Mouse (Mus musculus) stomach, embryonic 15.5 days (tissue): ENCODE results near the gene H2-M10.1. TPM values are rescaled to one million over a fixed set of nuclear protein-coding genes. Genes with fewer than 3 reads are reported as not detected.
A peak's percentile ranks its signal among the peaks of the same experiment; 100 is the strongest.
"Not testable (repeated sequence)": the region's sequence is repeated elsewhere in the genome, so short reads cannot be mapped to it uniquely, and the experiment has no call there.

Experiments used
- ATAC-seq: fragments of 200-750 bp; cut with Nextera tagmentation; 2 replicates; pipeline ENCODE4 v1.8.0; 2017; ENCODE audit warnings: low read depth, moderate number of reproducible peaks, moderate TSS enrichment; ENCODE audit not compliant: insufficient read depth, low FRiP score
- H3K27ac ChIP-seq: fragments of 300-500 bp; sonication (generic); 2 replicates; pipeline ENCODE4 v1.5.1; 2015; ENCODE audit warnings: mild to moderate bottlenecking, inconsistent platforms
- H3K27me3 ChIP-seq: fragments of 300-500 bp; sonication (generic); replicated peaks from 2 replicates; pipeline ENCODE4 v1.6.1; 2015; ENCODE audit warnings: inconsistent platforms
- H3K36me3 ChIP-seq: fragments of 300-500 bp; sonication (generic); 2 replicates; pipeline ENCODE4 v1.6.1; 2015; ENCODE audit warnings: inconsistent platforms
- H3K4me1 ChIP-seq: fragments of 300-500 bp; sonication (generic); 2 replicates; pipeline ENCODE4 v1.6.1; 2015; ENCODE audit warnings: inconsistent platforms
- H3K4me2 ChIP-seq: fragments of 300-500 bp; sonication (generic); 2 replicates; pipeline ENCODE4 v1.6.1; 2015; ENCODE audit warnings: mild to moderate bottlenecking, inconsistent platforms
- H3K4me3 ChIP-seq: fragments of 300-500 bp; sonication (generic); replicated peaks from 2 replicates; pipeline ENCODE4 v1.5.1; 2015; ENCODE audit warnings: inconsistent platforms
- H3K9ac ChIP-seq: fragments of 300-500 bp; sonication (generic); 2 replicates; pipeline ENCODE4 v1.6.1; 2015; ENCODE audit warnings: inconsistent platforms
- H3K9me3 ChIP-seq: fragments of 300-500 bp; sonication (generic); 2 replicates; pipeline ENCODE4 v1.6.1; 2016; ENCODE audit warnings: inconsistent platforms
- WGBS: fragments of 180-500 bp; shearing (Covaris S2); methylation state at CpG from one replicate; pipeline ENCODE4 v1.1.7; 2015; 5-methylcytosine and 5-hydroxymethylcytosine counted together
- polyA plus RNA-seq: library from polyadenylated mRNA; unstranded; fragments of >200 nt; fragmentation: Nextera tagmentation; extraction: Ambion mirVana; gene quantifications from 2 replicates; pipeline ENCODE4 v1.2.1, GENCODE M21; 2015

The H2-M10.1 gene
- not detected in 2 replicates for polyA plus RNA-seq

GRCm38 (mm10) chr17:36326055-36326454, at the start of gene H2-M10.1:
Gene H2-M10.1 (minus strand): TSS chr17:36326155.
- 91% methylated on average over 4 of the region's 4 CpGs for WGBS

GRCm38 (mm10) chr17:36368317-36368716, 42.4 kb upstream of the H2-M10.1 start, which contains the start of gene H2-M10.3:
Gene H2-M10.3 (minus strand): TSS chr17:36368417.
- H3K9ac ChIP-seq, H3K27ac ChIP-seq, H3K9me3 ChIP-seq, H3K4me2 ChIP-seq, H3K4me1 ChIP-seq, ATAC-seq, H3K4me3 ChIP-seq, H3K36me3 ChIP-seq, H3K27me3 ChIP-seq: not testable (repeated sequence)
- WGBS = 92% methylated on average over 2 of the region's 2 CpGs

More at GRCm38 (mm10) chr17:36326055-36326454, at the start of gene H2-M10.1:
- ATAC-seq = no peak
- Histone ChIP-seq H3K27ac (no peak within 1 kb of the TSS), H3K36me3 (no peaks in the 10 kb centered on the region), H3K9me3 (no peaks in the 10 kb centered on the region), H3K4me3 (no peak within 1 kb of the TSS), H3K4me2 (no peak within 1 kb of the TSS), H3K9ac (no peak within 1 kb of the TSS), H3K4me1 (no peaks in the 10 kb centered on the region), H3K27me3 (no peaks in the 10 kb centered on the region)

GRCm38 (mm10) chr17:36362404-36362803, 36.4 kb upstream of the H2-M10.1 start:
- not testable (repeated sequence) for H3K4me1 ChIP-seq, H3K4me2 ChIP-seq, H3K9ac ChIP-seq, H3K36me3 ChIP-seq, H3K4me3 ChIP-seq, H3K9me3 ChIP-seq, H3K27me3 ChIP-seq, H3K27ac ChIP-seq
- ATAC-seq = peak; percentile 60; the same call in 1 of the 2 replicates

DNA sequence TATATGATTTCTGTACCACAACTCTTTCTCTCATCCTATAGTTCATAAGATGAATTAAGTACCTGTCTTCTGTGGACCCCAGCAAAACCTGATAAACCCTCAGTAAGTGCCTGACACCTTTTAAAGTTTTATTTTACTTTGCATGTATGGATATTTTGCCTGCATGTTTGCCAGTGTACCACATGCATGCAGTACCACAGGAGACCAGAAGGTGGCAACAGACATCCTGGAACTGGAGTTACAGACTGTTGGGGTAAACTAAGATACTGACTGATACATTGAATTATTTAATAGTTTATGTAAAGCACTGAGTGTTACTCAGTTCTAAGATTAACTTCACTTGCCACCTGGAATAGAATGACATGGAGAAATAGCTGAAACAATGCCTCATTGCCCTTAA, 31.6 kb upstream of the H2-M10.1 start:
- H3K27me3 ChIP-seq, H3K9me3 ChIP-seq, ATAC-seq, H3K4me2 ChIP-seq, H3K36me3 ChIP-seq, H3K4me1 ChIP-seq, H3K27ac ChIP-seq, H3K9ac ChIP-seq, H3K4me3 ChIP-seq: not testable (repeated sequence)

DNA sequence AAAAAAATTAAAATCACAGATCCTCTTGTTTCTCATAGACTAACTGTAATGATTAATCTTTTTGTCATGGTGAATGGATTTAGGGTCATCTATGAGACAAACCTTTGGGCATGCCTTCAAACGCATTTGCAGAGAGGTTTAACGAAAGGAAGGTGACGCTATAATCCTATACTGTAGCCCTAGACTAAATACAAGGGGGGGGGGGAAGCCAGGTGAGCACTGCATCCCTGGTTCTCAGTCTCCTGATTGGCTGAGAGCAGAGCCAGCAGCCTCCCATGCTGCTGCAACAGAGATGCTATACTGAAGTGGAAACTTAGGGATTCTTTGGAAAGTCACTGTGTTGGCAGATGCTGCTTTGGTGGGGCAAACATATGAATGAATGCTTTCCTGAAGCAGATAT, 29.8 kb upstream of the H2-M10.1 start:
- no peaks in the 10 kb centered on the region for H3K27me3 ChIP-seq
- H3K9ac ChIP-seq = no peak overlapping the region
- H3K36me3 ChIP-seq = no peaks in the 10 kb centered on the region
- no peak overlapping the region for H3K4me3 ChIP-seq
- ATAC-seq = no peak
- no peaks in the 10 kb centered on the region for H3K9me3 ChIP-seq
- WGBS = 35% methylated on average over 3 of the region's 3 CpGs
- no peak overlapping the region for H3K4me2 ChIP-seq
- no peaks in the 10 kb centered on the region for H3K4me1 ChIP-seq
- H3K27ac ChIP-seq = no peak overlapping the region

DNA sequence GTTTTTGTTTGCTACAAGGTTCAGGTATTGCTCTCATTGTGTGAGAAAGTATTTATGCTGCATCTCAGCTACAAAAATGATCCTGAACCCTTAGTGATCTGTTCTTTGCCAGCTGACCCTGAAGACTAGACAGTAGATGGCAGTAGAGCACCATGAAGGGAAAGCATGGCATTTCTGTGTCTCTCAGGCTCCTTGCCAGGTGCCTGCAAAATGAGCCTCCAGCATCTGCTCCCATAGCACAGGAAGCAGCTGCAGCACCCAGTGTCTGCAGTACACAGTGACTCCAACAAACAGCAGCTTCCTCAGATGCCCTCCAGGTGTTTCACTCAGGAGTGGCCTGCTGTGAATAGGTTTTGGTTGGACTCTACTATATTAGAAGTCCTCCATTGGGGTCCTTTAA, 29.4 kb upstream of the H2-M10.1 start:
- H3K9ac ChIP-seq, H3K4me1 ChIP-seq, H3K4me3 ChIP-seq, H3K27ac ChIP-seq, H3K36me3 ChIP-seq, ATAC-seq, H3K9me3 ChIP-seq, H3K4me2 ChIP-seq, H3K27me3 ChIP-seq: not testable (repeated sequence)

- 27% methylated on average over 5 of the region's 5 CpGs for WGBS
- H3K4me3 ChIP-seq = peak overlapping the region; percentile 49
- H3K36me3 ChIP-seq = no peaks in the 10 kb centered on the region
- ATAC-seq = no peak
- H3K27ac ChIP-seq = no peak overlapping the region
- no peak overlapping the region for H3K9ac ChIP-seq
- H3K4me1 ChIP-seq = no peaks in the 10 kb centered on the region
- H3K9me3 ChIP-seq = no peaks in the 10 kb centered on the region
- no peaks in the 10 kb centered on the region for H3K27me3 ChIP-seq
- H3K4me2 ChIP-seq = peak overlapping the region; percentile 85
Measured at GRCm38 (mm10) chr17:36315689-36316253, 10.2 kb downstream of the H2-M10.1 start.

- WGBS = under 1% methylated on average over 19 of the region's 19 CpGs
- peak overlapping the region; percentile 11; the same call in 1 of the 2 replicates for H3K27ac ChIP-seq
- H3K36me3 ChIP-seq = no peaks in the 10 kb centered on the region
- peak overlapping the region; percentile 85 for H3K4me2 ChIP-seq
- no peaks in the 10 kb centered on the region for H3K4me1 ChIP-seq
- ATAC-seq = peak; percentile 65; the same call in 1 of the 2 replicates
- no peaks in the 10 kb centered on the region for H3K9me3 ChIP-seq
- H3K9ac ChIP-seq = peak overlapping the region; percentile 12; the same call in 1 of the 2 replicates
- H3K27me3 ChIP-seq = no peaks in the 10 kb centered on the region
- peak overlapping the region; percentile 49 for H3K4me3 ChIP-seq
Measured at GRCm38 (mm10) chr17:36315041-36315688, 10.8 kb downstream of the H2-M10.1 start.

DNA sequence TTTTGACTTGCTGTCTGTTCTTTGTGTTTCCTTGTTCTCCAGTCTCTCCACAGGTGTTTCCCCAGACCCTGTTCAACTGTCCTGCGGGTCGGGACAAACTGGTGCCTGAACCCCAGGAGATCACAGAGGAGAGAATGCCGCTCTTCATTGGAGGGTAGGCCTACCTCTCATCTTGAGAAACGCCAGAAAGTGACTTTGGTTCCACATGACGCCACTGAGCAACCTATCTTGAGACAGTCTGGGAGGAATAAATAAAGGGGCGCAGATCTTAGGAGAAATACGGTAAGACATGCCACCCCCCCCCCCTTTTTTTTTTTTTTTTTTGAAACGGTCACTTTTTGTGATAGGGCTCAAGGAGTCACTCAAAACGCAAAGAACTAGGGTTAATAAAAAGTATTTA, 11.4 kb downstream of the H2-M10.1 start:
- Histone ChIP-seq H3K9ac (no peak overlapping the region), H3K4me3 (peak overlapping the region; percentile 49), H3K4me1 (no peaks in the 10 kb centered on the region), H3K36me3 (no peaks in the 10 kb centered on the region), H3K4me2 (peak overlapping the region; percentile 85), H3K9me3 (no peaks in the 10 kb centered on the region), H3K27me3 (no peaks in the 10 kb centered on the region), H3K27ac (no peak overlapping the region)
- whole genome bisulfite sequencing = 5% methylated on average over 9 of the region's 9 CpGs
- ATAC-seq = no peak

DNA sequence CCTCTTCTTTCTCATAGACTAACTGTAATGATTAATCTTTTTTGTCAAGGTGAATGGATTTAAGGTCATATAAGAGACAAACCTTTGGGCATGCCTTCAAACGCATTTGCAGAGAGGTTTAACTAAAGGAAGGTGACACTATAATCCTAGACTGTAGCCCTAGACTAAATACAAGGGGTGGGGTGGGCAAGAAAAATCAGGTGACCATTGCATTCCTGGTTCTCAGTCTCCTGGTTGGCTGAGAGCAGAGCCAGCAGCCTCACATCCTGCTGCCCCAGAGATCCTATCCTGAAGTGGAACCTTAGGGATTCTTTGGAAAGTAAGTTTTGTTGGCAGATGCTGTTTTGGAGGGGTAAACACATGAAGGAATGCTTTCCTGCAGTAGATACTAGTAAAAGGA, 16.7 kb downstream of the H2-M10.1 start:
- no peak for ATAC-seq
- H3K4me3 ChIP-seq = no peak overlapping the region
- no peak overlapping the region for H3K4me2 ChIP-seq
- H3K36me3 ChIP-seq = no peaks in the 10 kb centered on the region
- H3K27ac ChIP-seq = no peak overlapping the region
- H3K27me3 ChIP-seq = no peaks in the 10 kb centered on the region
- no peak overlapping the region for H3K9ac ChIP-seq
- 16% methylated on average over 1 of the region's 1 CpGs for WGBS
- no peaks in the 10 kb centered on the region for H3K9me3 ChIP-seq
- no peaks in the 10 kb centered on the region for H3K4me1 ChIP-seq

- H3K4me3 ChIP-seq, H3K27me3 ChIP-seq, H3K9me3 ChIP-seq, H3K27ac ChIP-seq, H3K4me2 ChIP-seq, H3K36me3 ChIP-seq, H3K4me1 ChIP-seq, H3K9ac ChIP-seq: not testable (repeated sequence)
- WGBS = under 1% methylated on average over 3 of the region's 3 CpGs
- ATAC-seq = 0 out of 2 replicates have a peak, but pooled peaks have one; percentile 43
Measured at GRCm38 (mm10) chr17:36308855-36309254, 17.1 kb downstream of the H2-M10.1 start.

DNA sequence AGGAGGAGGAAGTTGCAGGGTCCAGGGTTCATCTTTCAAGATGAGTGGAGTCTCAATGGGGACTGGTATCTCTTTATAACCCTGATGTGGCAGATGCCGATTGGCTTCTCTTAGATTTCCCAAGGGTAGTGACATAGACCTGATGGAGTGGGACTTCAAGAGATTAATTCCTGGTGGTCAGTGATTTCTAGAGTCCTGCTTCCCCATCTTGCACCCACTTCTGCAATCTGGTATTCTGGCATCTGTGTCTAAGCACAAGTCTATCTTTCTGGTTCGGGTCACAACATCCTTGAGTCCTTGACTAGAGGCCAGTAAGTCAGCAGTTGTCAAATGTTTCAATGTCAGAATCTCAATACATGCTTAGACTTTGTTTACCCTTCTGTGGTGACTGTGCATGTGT, 39.6 kb downstream of the H2-M10.1 start, which contains the start of gene H2-M10.2:
Gene H2-M10.2, minus strand, starts transcription at position 101 of the 400 bp plus-strand sequence.
- peaks cover 5% of the 10 kb centered on the region; the same call in 1 of the 2 replicates for H3K36me3 ChIP-seq
- H3K4me2 ChIP-seq = no peak within 1 kb of the TSS
- H3K27ac ChIP-seq = no peak within 1 kb of the TSS
- H3K27me3 ChIP-seq = no peaks in the 10 kb centered on the region
- no peaks in the 10 kb centered on the region for H3K4me1 ChIP-seq
- ATAC-seq = no peak
- WGBS = 86% methylated on average over 2 of the region's 2 CpGs
- H3K4me3 ChIP-seq = no peak within 1 kb of the TSS
- H3K9ac ChIP-seq = no peak within 1 kb of the TSS
- no peaks in the 10 kb centered on the region for H3K9me3 ChIP-seq
